Mouse (Mus musculus): Measurements from ENCODE around the gene Lhfpl2.

GRCm38 (mm10) chr13:94240111-94240510 is 182.5 kb downstream of the Lhfpl2 start:
- no peak for TF ChIP-seq CTCF (IDR thresholded peaks at IDR 0.05; ENCODE audit: low read depth)
- no peak for TF ChIP-seq EP300 (optimal IDR thresholded peaks at IDR 0.05)
